Mouse (Mus musculus): ENCODE measurements at regions not wholly inside any gene's neighbourhood (a gene's known extent, or its start where the extent isn't known, plus 50 kb on each side); places are given as distances from the start of the nearest gene placed in this dataset.

- no peak for TF ChIP-seq CTCF (IDR thresholded peaks at IDR 0.05; ENCODE audit: low read depth)
- no peak for TF ChIP-seq EP300 (IDR thresholded peaks at IDR 0.05; ENCODE audit: low read depth)
Observed at GRCm38 (mm10) chr3:52662164-52662908, 354.7 kb downstream of the Cog6 start.
